Comparison of ENCODE assay signal across 27 mouse cellular contexts in genomic region chr3:146978272-146978671, GRCm38 (mm10).
"Had no signal": no experiment of that assay in that cellular context is flagged by ENCODE, and none has a peak within 500 bp of the region (broad histone marks: within the 10 kb centered on the region; RNA-seq: fewer than 3 reads in every experiment).

No protein-coding gene starts in this region.

- H3K27ac ChIP-seq: embryonic facial prominence, embryonic 10.5 days; embryonic facial prominence, embryonic 12.5 days; embryonic facial prominence, embryonic 13.5 days; embryonic facial prominence, embryonic 15.5 days; forebrain, embryonic 10.5 days; forebrain, embryonic 12.5 days; forebrain, embryonic 13.5 days; forebrain, embryonic 15.5 days; gastrocnemius, adult 2 months; heart, adult 2 months had no signal

- H3K4me2 ChIP-seq: embryonic facial prominence, embryonic 12.5 days; embryonic facial prominence, embryonic 13.5 days; embryonic facial prominence, embryonic 15.5 days; forebrain, embryonic 12.5 days; forebrain, embryonic 13.5 days; forebrain, embryonic 15.5 days had no signal

- H3K36me3 ChIP-seq: embryonic facial prominence, embryonic 10.5 days; embryonic facial prominence, embryonic 12.5 days; embryonic facial prominence, embryonic 13.5 days; embryonic facial prominence, embryonic 15.5 days; forebrain, embryonic 10.5 days; forebrain, embryonic 12.5 days; forebrain, embryonic 15.5 days had no signal

- ATAC-seq: forebrain, embryonic 13.5 days; forebrain, embryonic 14.5 days; forebrain, embryonic 15.5 days; forebrain, embryonic 16.5 days; forebrain, postnatal 0 days had no signal

- DNase-seq: cerebellum, adult 8-10 months; cerebellum, adult 9-10 months; cerebellum, adult 9-11 months; cerebellum, postnatal 10 days; cerebellum, postnatal 25 days; cerebellum, postnatal 36 days; embryo, embryonic 11 days; forebrain, postnatal 0 days; gastrocnemius, adult 2 months; gastrocnemius, postnatal 10 days; gastrocnemius, postnatal 14 days; gastrocnemius, postnatal 25 days; gastrocnemius, postnatal 36 days; heart, adult 11 months; heart, adult 18-20 months; heart, adult 2 months had no signal

- H3K4me3 ChIP-seq: embryonic facial prominence, embryonic 10.5 days; embryonic facial prominence, embryonic 12.5 days; embryonic facial prominence, embryonic 13.5 days; embryonic facial prominence, embryonic 15.5 days; erythroblast, embryonic 14.5 days; forebrain, embryonic 10.5 days; forebrain, embryonic 12.5 days; forebrain, embryonic 13.5 days; forebrain, embryonic 15.5 days; gastrocnemius, adult 2 months; heart, adult 2 months had no signal

- H3K9ac ChIP-seq: embryonic facial prominence, embryonic 12.5 days; embryonic facial prominence, embryonic 13.5 days; embryonic facial prominence, embryonic 15.5 days; forebrain, embryonic 12.5 days; forebrain, embryonic 13.5 days; forebrain, embryonic 15.5 days; forebrain, postnatal 0 days had no signal

- H3K4me1 ChIP-seq: embryonic facial prominence, embryonic 10.5 days; embryonic facial prominence, embryonic 12.5 days; embryonic facial prominence, embryonic 13.5 days; embryonic facial prominence, embryonic 15.5 days; forebrain, embryonic 10.5 days; forebrain, embryonic 12.5 days; forebrain, embryonic 13.5 days; forebrain, embryonic 15.5 days had no signal

- H3K9me3 ChIP-seq: embryonic facial prominence, embryonic 10.5 days; embryonic facial prominence, embryonic 12.5 days; embryonic facial prominence, embryonic 13.5 days; embryonic facial prominence, embryonic 15.5 days; forebrain, embryonic 10.5 days; forebrain, embryonic 12.5 days; forebrain, embryonic 13.5 days; forebrain, embryonic 15.5 days had no signal

- H3K27me3 ChIP-seq: embryonic facial prominence, embryonic 12.5 days; embryonic facial prominence, embryonic 13.5 days; embryonic facial prominence, embryonic 15.5 days; forebrain, embryonic 12.5 days; forebrain, embryonic 13.5 days; forebrain, embryonic 15.5 days had no signal
